Mouse (Mus musculus) MEL (cell line): ENCODE measurements around the gene N4bp2l1.

ENCODE experiments used
- CTCF ChIP-seq, 3 experiments: IDR thresholded peaks in 2 of 3; conservative IDR thresholded peaks in 1 of 3; 2 replicates each; pipeline ENCODE4 v1.5.1; 2011 to 2012; ENCODE audit warnings: low read length in 3 of 3, low read depth in 2 of 3, mild to moderate bottlenecking in 2 of 3, improper control_type of control experiment in 1 of 3, inconsistent platforms in 1 of 3, mixed read lengths in 1 of 3, moderate library complexity in 1 of 3; ENCODE audit not compliant: control insufficient read depth in 1 of 3, insufficient read depth in 1 of 3, poor library complexity in 1 of 3, severe bottlenecking in 1 of 3
- POLR2AphosphoS2 ChIP-seq: IDR thresholded peaks from 2 replicates; pipeline ENCODE4 v1.6.1; 2011; ENCODE audit warnings: low read length, improper control_type of control experiment

DNA sequence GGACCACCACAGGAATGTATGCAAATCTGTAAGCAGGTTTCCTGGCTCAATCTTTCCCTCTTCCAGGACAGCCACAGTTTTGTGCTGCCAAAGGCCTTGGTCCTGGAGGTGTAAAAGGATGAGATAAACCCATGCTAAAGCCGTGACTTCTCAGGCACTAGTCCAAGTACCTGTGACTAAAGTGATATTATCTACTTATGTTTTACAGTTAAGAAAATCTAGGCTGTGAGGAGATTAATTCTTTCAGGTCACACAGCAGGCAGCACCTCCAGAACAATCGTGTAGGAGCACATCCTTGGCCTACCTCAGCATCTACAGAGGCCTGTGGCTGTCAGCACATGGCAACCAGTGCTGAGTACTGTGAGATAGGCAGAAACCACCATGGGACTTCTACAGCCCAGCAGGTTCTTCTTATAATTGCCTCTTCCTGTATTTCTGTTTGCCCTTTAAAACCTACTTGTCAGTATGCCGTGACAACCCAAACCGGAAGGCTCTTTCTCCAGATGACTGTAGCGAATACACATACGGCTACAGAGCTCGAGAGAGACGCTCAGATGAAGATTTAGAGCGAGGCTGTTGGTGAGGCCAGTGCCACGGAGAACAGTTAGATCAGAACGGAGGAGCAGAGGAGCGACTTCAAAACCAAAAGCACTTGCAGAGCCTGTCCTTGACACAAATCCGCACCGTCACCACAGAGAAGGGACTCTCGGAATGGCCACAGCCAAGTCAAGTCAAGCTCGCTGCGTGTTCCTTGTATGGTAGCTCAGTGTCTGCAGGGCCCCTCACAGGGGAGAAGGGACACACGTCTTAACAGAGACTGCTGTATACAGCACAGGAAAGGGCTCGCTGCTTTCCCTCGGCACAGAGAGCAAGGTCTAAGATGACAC, 3.8 kb upstream of the N4bp2l1 start:
- TF ChIP-seq POLR2AphosphoS2: no peak
- TF ChIP-seq CTCF (IDR thresholded peaks at IDR 0.05 in 2 of 3, conservative IDR thresholded peaks at IDR 0.05 in 1 of 3; ENCODE audit: control insufficient read depth in 1 of 3, insufficient read depth in 1 of 3, low read depth in 2 of 3, low read length in 3 of 3, poor library complexity in 1 of 3, severe bottlenecking in 1 of 3): no peak
